Comparison of ENCODE assay signal across 21 mouse cellular contexts in genomic region chr5:101854100-101854499, GRCm38 (mm10).
A peak's percentile ranks its signal among the peaks of the same experiment; 100 is the strongest.
DNase-seq lines count a peak whose midpoint lies in the region; ATAC-seq and TF ChIP-seq lines count a peak whose summit lies in the region.
"Had no signal": no experiment of that assay in that cellular context is flagged by ENCODE, and none has a peak within 500 bp of the region (broad histone marks: within the 10 kb centered on the region; RNA-seq: fewer than 3 reads in every experiment).

No protein-coding gene starts in this region.

- peaks cover 14% of the 10 kb centered on the region for H3K4me1 ChIP-seq in kidney, adult 2 months (ENCODE audit: control insufficient read depth, insufficient read depth, low read length)
- H3K4me1 ChIP-seq in E14TG2a.4 (replicated peaks; ENCODE audit: low read depth, low read length), result peaks cover 62% of the 10 kb centered on the region
- H3K4me1 ChIP-seq in lung, adult 2 months (ENCODE audit: control insufficient read depth, insufficient read depth, low read length), result peaks cover 7% of the 10 kb centered on the region
- H3K4me1 ChIP-seq: embryonic facial prominence, embryonic 12.5 days; forebrain, embryonic 13.5 days; hindbrain, embryonic 13.5 days; liver, embryonic 15.5 days; neural tube, embryonic 15.5 days; stomach, embryonic 15.5 days had no signal

- 0 out of 2 replicates have a peak, but pooled peaks have one; percentile 20 for ATAC-seq in monocyte, adult 5-6 weeks (replicated peaks; ENCODE audit: insufficient number of reproducible peaks, low FRiP score, low TSS enrichment, poor library complexity, severe bottlenecking)
- ATAC-seq: forebrain, embryonic 13.5 days had no signal

- no peaks in the 10 kb centered on the region for H3K27me3 ChIP-seq in kidney, adult 2 months (replicated peaks; ENCODE audit: control insufficient read depth, insufficient read depth, low read length)
- H3K27me3 ChIP-seq in E14TG2a.4 (ENCODE audit: insufficient read depth, low read length), result no peaks in the 10 kb centered on the region
- H3K27me3 ChIP-seq: CH12.LX; embryonic facial prominence, embryonic 12.5 days; forebrain, embryonic 13.5 days; hindbrain, embryonic 13.5 days; liver, embryonic 15.5 days; neural tube, embryonic 15.5 days; stomach, embryonic 15.5 days had no signal

- no peaks in the 10 kb centered on the region for H3K9me3 ChIP-seq in E14TG2a.4 (ENCODE audit: low read length)
- H3K9me3 ChIP-seq: embryonic facial prominence, embryonic 12.5 days; forebrain, embryonic 13.5 days; hindbrain, embryonic 13.5 days; liver, embryonic 15.5 days; neural tube, embryonic 15.5 days; stomach, embryonic 15.5 days had no signal

- WGBS in kidney, adult 2 months, result 74% methylated on average over 11 of the region's 11 CpGs
- 75% methylated on average over 11 of the region's 11 CpGs for WGBS in lung, adult 2 months

- no peak overlapping the region for H3K27ac ChIP-seq in kidney, adult 2 months (ENCODE audit: insufficient read depth, low read depth, low read length)
- H3K27ac ChIP-seq: embryonic facial prominence, embryonic 12.5 days; forebrain, embryonic 13.5 days; heart, adult 2 months; hindbrain, embryonic 13.5 days; liver, embryonic 15.5 days; neural tube, embryonic 15.5 days; stomach, embryonic 15.5 days had no signal

- H3K36me3 ChIP-seq in kidney, adult 2 months (ENCODE audit: control insufficient read depth, insufficient read depth, low read length), result peaks cover 6% of the 10 kb centered on the region
- H3K36me3 ChIP-seq in E14TG2a.4 (ENCODE audit: insufficient read depth, low read length), result peaks cover 81% of the 10 kb centered on the region

- peak; percentile 47 for DNase-seq in kidney, adult 2 months
- DNase-seq in kidney, postnatal 25 days, result no peak
- peak; percentile 48 for DNase-seq in lung, adult 2 months
- no peak for DNase-seq in gastrocnemius, adult 18-20 months (ENCODE audit: low spot score)
- no peak for DNase-seq in frontal cortex, postnatal 14 days (ENCODE audit: low spot score in 2 of 2)
- DNase-seq: B cell, adult 2 months; heart, adult 2 months; heart, postnatal 36 days; kidney, adult 18-20 months; kidney, postnatal 14 days; layer of hippocampus, adult 9-11 months had no signal

- no peak for TF ChIP-seq CTCF in kidney, adult 2 months (conservative IDR thresholded peaks at IDR 0.05; ENCODE audit: insufficient read depth, insufficient read length, low read depth, low read length)
- no peak for TF ChIP-seq CTCF in E14TG2a.4 (conservative IDR thresholded peaks at IDR 0.05; ENCODE audit: low read length)
- TF ChIP-seq CTCF in lung, adult 2 months (IDR thresholded peaks at IDR 0.05; ENCODE audit: insufficient read depth, low read length), result no peak

- H3K4me3 ChIP-seq in kidney, adult 2 months (ENCODE audit: insufficient read depth, low read depth, low read length), result no peak overlapping the region
- 0 out of 2 replicates have a peak overlapping the region, but pooled peaks have one; percentile 4 for H3K4me3 ChIP-seq in E14TG2a.4 (replicated peaks; ENCODE audit: low read length)
- H3K4me3 ChIP-seq in lung, adult 2 months (replicated peaks; ENCODE audit: extremely low read depth, low read depth, low read length), result no peak overlapping the region
- H3K4me3 ChIP-seq: embryonic facial prominence, embryonic 12.5 days; erythroblast, embryonic 14.5 days; forebrain, embryonic 13.5 days; heart, adult 2 months; hindbrain, embryonic 13.5 days; liver, embryonic 15.5 days; neural tube, embryonic 15.5 days; stomach, embryonic 15.5 days had no signal

- TF ChIP-seq POLR2A in kidney, adult 2 months (IDR thresholded peaks at IDR 0.05; ENCODE audit: low read depth, low read length), result no peak
- no peak for TF ChIP-seq POLR2A in lung, adult 2 months (IDR thresholded peaks at IDR 0.05; ENCODE audit: borderline replicate concordance, extremely low read depth, low read depth, low read length)

Comparison
In these comparisons a context has a peak if more than half of its experiments do, and no peak if none do; other contexts are left out.
1. DNase-seq: peak in kidney, adult 2 months (single experiment) and lung, adult 2 months (single experiment); none in kidney, postnatal 25 days (0 of 2), gastrocnemius, adult 18-20 months (single experiment) and frontal cortex, postnatal 14 days (0 of 2).